27 mouse cellular contexts compared by ENCODE assay signal in genomic region chr8:93864064-93864463, GRCm38 (mm10). TPM values are rescaled to one million over a fixed set of nuclear protein-coding genes. Genes with fewer than 3 reads are reported as not detected.
DNase-seq lines count a peak whose midpoint lies in the region; ATAC-seq and TF ChIP-seq lines count a peak whose summit lies in the region.
"Had no signal": no experiment of that assay in that cellular context is flagged by ENCODE, and none has a peak within 500 bp of the region (broad histone marks: within the 10 kb centered on the region; RNA-seq: fewer than 3 reads in every experiment).

No protein-coding gene starts in this region.

- DNase-seq in left cerebral cortex, adult 2 months (ENCODE audit: extremely low spot score in 1 of 2, low spot score in 2 of 2): no peak
- no peak for DNase-seq in left cerebral cortex, postnatal 36 days (ENCODE audit: low spot score in 2 of 2)
- peak; percentile 19 for DNase-seq in CH12.LX (ENCODE audit: extremely low read depth)
- peak; percentile 3 to 8 for DNase-seq in natural killer cell, adult 2 months (ENCODE audit: low spot score in 2 of 2)
- peak; percentile 4 to 33 for DNase-seq in thymus, postnatal 36 days
- DNase-seq in urinary bladder, adult 2 months (ENCODE audit: low spot score): no peak
- no peak for DNase-seq in adrenal gland, postnatal 36 days
- DNase-seq: cerebellum, adult 11-12 months; cerebellum, postnatal 10 days; gastrocnemius, postnatal 10 days; heart, postnatal 10 days; kidney, adult 11 months; liver, embryonic 13.5 days; lung, embryonic 14.5 days; lung, postnatal 36 days; spleen, adult 18-20 months had no signal

- WGBS in kidney, embryonic 15.5 days: 49% methylated on average over 7 of the region's 7 CpGs

- TF ChIP-seq CTCF in left cerebral cortex, adult 2 months (IDR thresholded peaks at IDR 0.05): no peak
- no peak for TF ChIP-seq CTCF in CH12.LX (conservative IDR thresholded peaks at IDR 0.05 in 1 of 2, IDR thresholded peaks at IDR 0.05 in 1 of 2; ENCODE audit: low read depth in 2 of 2, low read length in 2 of 2)

- H3K9ac ChIP-seq in CH12.LX (ENCODE audit: insufficient read depth, low read depth): no peak overlapping the region
- no peak overlapping the region for H3K9ac ChIP-seq in kidney, embryonic 15.5 days
- H3K9ac ChIP-seq: forebrain, embryonic 15.5 days; limb, embryonic 13.5 days; liver, embryonic 13.5 days; lung, embryonic 14.5 days had no signal

- H3K27ac ChIP-seq in left cerebral cortex, adult 2 months: peak overlapping the region; percentile 16; the same call in 1 of the 2 replicates
- H3K27ac ChIP-seq in CH12.LX (ENCODE audit: insufficient read depth, low read depth): no peak overlapping the region
- no peak overlapping the region for H3K27ac ChIP-seq in kidney, embryonic 15.5 days
- H3K27ac ChIP-seq: embryonic facial prominence, embryonic 10.5 days; forebrain, embryonic 15.5 days; heart, embryonic 10.5 days; hindbrain, embryonic 10.5 days; kidney, postnatal 0 days; limb, embryonic 13.5 days; liver, embryonic 13.5 days had no signal

- in situ Hi-C loops in CH12.LX (cut with MboI; ENCODE audit: low pct_ligation_motif_present, low pct_unique_long_range_greater_than_20kb, low sequenced_read_pairs): no loop called here

- TF ChIP-seq RAD21 in CH12.LX (IDR thresholded peaks at IDR 0.05; ENCODE audit: low read depth, low read length): no peak

- TF ChIP-seq POLR2A in CH12.LX (IDR thresholded peaks at IDR 0.05; ENCODE audit: low read depth, low read length): no peak

- H3K4me3 ChIP-seq in left cerebral cortex, adult 2 months: no peak overlapping the region
- H3K4me3 ChIP-seq in CH12.LX (replicated peaks in 1 of 3; ENCODE audit: low read depth in 2 of 3, low read length in 2 of 3, poor library complexity in 1 of 3): no peak overlapping the region
- H3K4me3 ChIP-seq in kidney, embryonic 15.5 days (replicated peaks): no peak overlapping the region
- H3K4me3 ChIP-seq: embryonic facial prominence, embryonic 10.5 days; forebrain, embryonic 15.5 days; heart, embryonic 10.5 days; hindbrain, embryonic 10.5 days; limb, embryonic 13.5 days; liver, embryonic 13.5 days had no signal

- dilution Hi-C loops in CH12.LX (cut with MboI; ENCODE audit: extremely low pct_ligation_motif_present, extremely low pct_unique_long_range_greater_than_20kb, low sequenced_read_pairs): no loop called here

- H3K36me3 ChIP-seq in CH12.LX (replicated peaks in 1 of 2; ENCODE audit: control insufficient read depth in 1 of 2, insufficient read depth in 1 of 2, low read length in 1 of 2): peaks cover 0 to 18% of the 10 kb centered on the region in 2 experiments
- no peaks in the 10 kb centered on the region for H3K36me3 ChIP-seq in kidney, embryonic 15.5 days
- H3K36me3 ChIP-seq: embryonic facial prominence, embryonic 10.5 days; heart, embryonic 10.5 days; hindbrain, embryonic 10.5 days; limb, embryonic 13.5 days; liver, embryonic 13.5 days had no signal

- H3K4me2 ChIP-seq in CH12.LX (ENCODE audit: insufficient read depth, low read depth, poor library complexity, severe bottlenecking): no peak overlapping the region
- H3K4me2 ChIP-seq in kidney, embryonic 15.5 days: no peak overlapping the region
- H3K4me2 ChIP-seq: forebrain, embryonic 15.5 days; limb, embryonic 13.5 days; liver, embryonic 13.5 days; lung, embryonic 14.5 days had no signal

- H3K27me3 ChIP-seq in CH12.LX (replicated peaks): no peaks in the 10 kb centered on the region
- no peaks in the 10 kb centered on the region for H3K27me3 ChIP-seq in kidney, embryonic 15.5 days
- H3K27me3 ChIP-seq: forebrain, embryonic 15.5 days; limb, embryonic 13.5 days; liver, embryonic 13.5 days had no signal

- peaks cover 6 to 26% of the 10 kb centered on the region in 2 experiments; a peak in 3 of 4 replicates for H3K4me1 ChIP-seq in CH12.LX (ENCODE audit: control insufficient read depth in 1 of 2, insufficient read depth in 2 of 2)
- H3K4me1 ChIP-seq in kidney, embryonic 15.5 days: peaks cover 7% of the 10 kb centered on the region; the same call in 1 of the 2 replicates
- H3K4me1 ChIP-seq: limb, embryonic 13.5 days; liver, embryonic 13.5 days had no signal

- H3K9me3 ChIP-seq in CH12.LX (replicated peaks; ENCODE audit: low read length): no peaks in the 10 kb centered on the region
- no peaks in the 10 kb centered on the region for H3K9me3 ChIP-seq in kidney, embryonic 15.5 days (replicated peaks)
- H3K9me3 ChIP-seq: embryonic facial prominence, embryonic 10.5 days; forebrain, embryonic 15.5 days; heart, embryonic 10.5 days; hindbrain, embryonic 10.5 days; limb, embryonic 13.5 days; liver, embryonic 13.5 days had no signal

- no peaks in the 10 kb centered on the region for H3K79me2 ChIP-seq in CH12.LX (replicated peaks; ENCODE audit: control insufficient read depth, extremely low read depth, insufficient read depth, poor library complexity, severe bottlenecking)

- no peak for ATAC-seq in kidney, embryonic 15.5 days (replicated peaks; ENCODE audit: low FRiP score)
- ATAC-seq: forebrain, embryonic 15.5 days; hindbrain, embryonic 16.5 days; midbrain, embryonic 16.5 days had no signal

- TF ChIP-seq EP300 in CH12.LX (IDR thresholded peaks at IDR 0.05; ENCODE audit: low read length): no peak

- intact Hi-C loops in left cerebral cortex, adult 2 months (cut with DNase I): no loop called here
- intact Hi-C loops in left cerebral cortex, postnatal 36 days (cut with DNase I): no loop called here

TF ChIP-seq in CH12.LX, 34 proteins besides CTCF, POLR2A, EP300 and RAD21:
- TF ChIP-seq GABPA (IDR thresholded peaks at IDR 0.05; ENCODE audit: insufficient replicate concordance, low read depth, low read length) (no peak), SMC3 (IDR thresholded peaks at IDR 0.05; ENCODE audit: low read depth, low read length) (no peak)

RNA-seq across cellular contexts. Expression of gene Gnao1, which starts 54.3 kb away (rescaled TPM):
- 100 to 1,000 TPM; 679 to 734 TPM for total RNA-seq in left cerebral cortex, adult 2 months (2021)
- 100 to 1,000 TPM; 735 to 741 TPM for total RNA-seq in left cerebral cortex, postnatal 36 days (2021)
- total RNA-seq in CH12.LX (2012; rRNA removed) (2.0 and 3.5 TPM in 2 replicates), CH12.LX (2014; rRNA removed) (0.89 and 1.1 TPM in 2 replicates)
- polyA plus RNA-seq in CH12.LX (2012; ENCODE audit: insufficient read length, low read depth): 10.6 and 13.5 TPM in 2 replicates
- polyA plus RNA-seq in urinary bladder, adult 2 months (2012; rRNA removed): 45.3 and 80.5 TPM in 2 replicates
- total RNA-seq in adrenal gland, postnatal 36 days (2021): 10 to 100 TPM; 24.6 to 27.8 TPM
- 2.3 and 6.0 TPM in 2 replicates for polyA plus RNA-seq in kidney, embryonic 15.5 days (2015; fragmentation: Nextera tagmentation; extraction: Ambion mirVana)
- total RNA-seq: granulocyte monocyte progenitor cell, adult 5-6 weeks; neutrophil, adult 5-6 weeks had no signal

Comparison
In these comparisons a context has a peak if more than half of its experiments do, and no peak if none do; other contexts are left out.
1. DNase-seq: peak in CH12.LX (single experiment), natural killer cell, adult 2 months (2 of 2) and thymus, postnatal 36 days (2 of 2); none in left cerebral cortex, adult 2 months (0 of 2), left cerebral cortex, postnatal 36 days (0 of 2), urinary bladder, adult 2 months (single experiment) and adrenal gland, postnatal 36 days (0 of 2).
2. RNA of gene Gnao1, which starts 54.3 kb away (total RNA-seq): 735 to 741 TPM in left cerebral cortex, postnatal 36 days and 679 to 734 TPM in left cerebral cortex, adult 2 months; 24.6 to 27.8 TPM in adrenal gland, postnatal 36 days and 0.89 to 3.5 TPM in CH12.LX; every median in the first group is over 10 times any median in the second.